Comparison of ENCODE assay signal across 13 mouse cellular contexts in genomic region chr3:107748260-107748955, GRCm38 (mm10). TPM values are rescaled to one million over a fixed set of nuclear protein-coding genes. Genes with fewer than 3 reads are reported as not detected.
DNase-seq lines count a peak whose midpoint lies in the region; ATAC-seq and TF ChIP-seq lines count a peak whose summit lies in the region.
"Had no signal": no experiment of that assay in that cellular context is flagged by ENCODE, and none has a peak within 500 bp of the region (broad histone marks: within the 10 kb centered on the region; RNA-seq: fewer than 3 reads in every experiment).

No protein-coding gene starts in this region.

- DNase-seq in cerebellum, adult 2 months, result no peak
- DNase-seq in cerebellum, postnatal 25 days, result no peak
- no peak for DNase-seq in left cerebral cortex, adult 2 months (ENCODE audit: extremely low spot score in 1 of 2, low spot score in 2 of 2)
- DNase-seq in left cerebral cortex, postnatal 4 days, result no peak
- DNase-seq in urinary bladder, adult 2 months (ENCODE audit: low spot score), result peak; percentile 18
- no peak for DNase-seq in urinary bladder, postnatal 10 days (ENCODE audit: low spot score)
- DNase-seq in stomach, postnatal 0 days (ENCODE audit: low spot score), result no peak
- DNase-seq: right cerebral cortex, adult 18-20 months had no signal

- no peak overlapping the region for H3K27ac ChIP-seq in cerebellum, adult 2 months (ENCODE audit: insufficient read depth, low read length)
- no peak overlapping the region for H3K27ac ChIP-seq in left cerebral cortex, adult 2 months
- no peak overlapping the region for H3K27ac ChIP-seq in stomach, postnatal 0 days (replicated peaks)
- H3K27ac ChIP-seq in hindbrain, embryonic 12.5 days, result no peak overlapping the region
- H3K27ac ChIP-seq: intestine, embryonic 15.5 days; limb, embryonic 13.5 days; neural tube, embryonic 12.5 days had no signal

- TF ChIP-seq EP300 in stomach, postnatal 0 days (optimal IDR thresholded peaks at IDR 0.05), result no peak

- H3K9ac ChIP-seq in stomach, postnatal 0 days (ENCODE audit: low read length), result no peak overlapping the region
- H3K9ac ChIP-seq in hindbrain, embryonic 12.5 days, result no peak overlapping the region
- H3K9ac ChIP-seq: intestine, embryonic 15.5 days; limb, embryonic 13.5 days; neural tube, embryonic 12.5 days had no signal

- no peak overlapping the region for H3K4me2 ChIP-seq in stomach, postnatal 0 days (replicated peaks; ENCODE audit: low read depth)
- no peak overlapping the region for H3K4me2 ChIP-seq in hindbrain, embryonic 12.5 days (replicated peaks)
- H3K4me2 ChIP-seq: intestine, embryonic 15.5 days; limb, embryonic 13.5 days; neural tube, embryonic 12.5 days had no signal

- 84% methylated on average over 14 of the region's 14 CpGs for WGBS in cerebellum, adult 2 months
- WGBS in stomach, postnatal 0 days, result 85% methylated on average over 14 of the region's 14 CpGs
- 89% methylated on average over 14 of the region's 14 CpGs for WGBS in hindbrain, embryonic 12.5 days

- intact Hi-C loops in left cerebral cortex, adult 2 months (cut with DNase I), result no loop called here
- intact Hi-C loops in left cerebral cortex, postnatal 4 days (cut with DNase I), result no loop called here

- peaks cover 20% of the 10 kb centered on the region for H3K36me3 ChIP-seq in stomach, postnatal 0 days (ENCODE audit: control insufficient read depth, insufficient read depth, low read length)
- H3K36me3 ChIP-seq in hindbrain, embryonic 12.5 days, result peaks cover 12% of the 10 kb centered on the region

- ATAC-seq in stomach, postnatal 0 days (ENCODE audit: low FRiP score, low TSS enrichment), result no peak
- ATAC-seq in hindbrain, embryonic 12.5 days (ENCODE audit: low FRiP score), result no peak
- ATAC-seq: intestine, embryonic 15.5 days had no signal

- no peaks in the 10 kb centered on the region for H3K27me3 ChIP-seq in cerebellum, adult 2 months (ENCODE audit: control insufficient read depth, insufficient read depth, low read length)
- H3K27me3 ChIP-seq in stomach, postnatal 0 days (ENCODE audit: control insufficient read depth, insufficient read depth, low read length), result no peaks in the 10 kb centered on the region
- no peaks in the 10 kb centered on the region for H3K27me3 ChIP-seq in hindbrain, embryonic 12.5 days
- H3K27me3 ChIP-seq: intestine, embryonic 15.5 days; limb, embryonic 13.5 days; neural tube, embryonic 12.5 days had no signal

- TF ChIP-seq CTCF in cerebellum, adult 2 months (IDR thresholded peaks at IDR 0.05; ENCODE audit: borderline replicate concordance, insufficient read depth, low read depth, low read length), result peak; percentile 17; the same call in 1 of the 2 replicates
- peak; percentile 47 for TF ChIP-seq CTCF in left cerebral cortex, adult 2 months (IDR thresholded peaks at IDR 0.05)
- TF ChIP-seq CTCF in stomach, postnatal 0 days (IDR thresholded peaks at IDR 0.05; ENCODE audit: low read depth), result peak; percentile 61

- H3K4me3 ChIP-seq in cerebellum, adult 2 months (replicated peaks; ENCODE audit: insufficient read depth, low read depth, low read length), result no peak overlapping the region
- no peak overlapping the region for H3K4me3 ChIP-seq in left cerebral cortex, adult 2 months
- no peak overlapping the region for H3K4me3 ChIP-seq in stomach, postnatal 0 days (ENCODE audit: low read depth, low read length)
- no peak overlapping the region for H3K4me3 ChIP-seq in hindbrain, embryonic 12.5 days
- H3K4me3 ChIP-seq: intestine, embryonic 15.5 days; limb, embryonic 13.5 days; megakaryocyte, embryonic 14.5 days; neural tube, embryonic 12.5 days had no signal

- no peak for TF ChIP-seq POLR2A in cerebellum, adult 2 months (IDR thresholded peaks at IDR 0.05; ENCODE audit: borderline replicate concordance, insufficient read depth, low read length)

- no peaks in the 10 kb centered on the region for H3K9me3 ChIP-seq in stomach, postnatal 0 days (ENCODE audit: control insufficient read depth, low read length)
- no peaks in the 10 kb centered on the region for H3K9me3 ChIP-seq in hindbrain, embryonic 12.5 days (replicated peaks)
- H3K9me3 ChIP-seq: intestine, embryonic 15.5 days; limb, embryonic 13.5 days; megakaryocyte, embryonic 14.5 days; neural tube, embryonic 12.5 days had no signal

- peaks cover 40% of the 10 kb centered on the region for H3K4me1 ChIP-seq in cerebellum, adult 2 months (ENCODE audit: control insufficient read depth, insufficient read depth, low read length)
- H3K4me1 ChIP-seq in stomach, postnatal 0 days (replicated peaks; ENCODE audit: control insufficient read depth, insufficient read depth), result no peaks in the 10 kb centered on the region
- H3K4me1 ChIP-seq in hindbrain, embryonic 12.5 days, result no peaks in the 10 kb centered on the region
- H3K4me1 ChIP-seq: intestine, embryonic 15.5 days; neural tube, embryonic 12.5 days had no signal

RNA-seq across cellular contexts. Expression of gene Csf1, which starts 11.9 kb away (rescaled TPM):
- 18.3 and 20.9 TPM in 2 replicates for polyA plus RNA-seq in cerebellum, adult 2 months (2012; rRNA removed)
- total RNA-seq in left cerebral cortex, adult 2 months (2021), result 10 to 100 TPM; 12.6 to 13.2 TPM
- 10 to 100 TPM; 10.6 to 11.6 TPM for total RNA-seq in left cerebral cortex, postnatal 4 days (2021)
- polyA plus RNA-seq in urinary bladder, adult 2 months (2012; rRNA removed), result 33.2 and 34.9 TPM in 2 replicates
- polyA plus RNA-seq in stomach, postnatal 0 days (2015; fragmentation: Nextera tagmentation; extraction: Ambion mirVana), result 13.1 and 14.7 TPM in 2 replicates
- 8.8 and 9.2 TPM in 2 replicates for polyA plus RNA-seq in hindbrain, embryonic 12.5 days (2016; fragmentation: Nextera tagmentation; extraction: Ambion mirVana)

RNA-seq across cellular contexts. Expression of gene Ahcyl1, which starts 52.0 kb away (rescaled TPM):
- 386 and 408 TPM in 2 replicates for polyA plus RNA-seq in cerebellum, adult 2 months (2012; rRNA removed)
- total RNA-seq in left cerebral cortex, adult 2 months (2021), result 100 to 1,000 TPM; 332 to 340 TPM
- total RNA-seq in left cerebral cortex, postnatal 4 days (2021), result 100 to 1,000 TPM; 185 to 200 TPM
- 101 and 110 TPM in 2 replicates for polyA plus RNA-seq in urinary bladder, adult 2 months (2012; rRNA removed)
- 39.8 and 41.4 TPM in 2 replicates for polyA plus RNA-seq in stomach, postnatal 0 days (2015; fragmentation: Nextera tagmentation; extraction: Ambion mirVana)
- polyA plus RNA-seq in hindbrain, embryonic 12.5 days (2016; fragmentation: Nextera tagmentation; extraction: Ambion mirVana), result 133 TPM in 2 replicates
